Mouse (Mus musculus) myocyte (in vitro differentiated cells): ENCODE data around the gene C130026I21Rik.
"Not testable (repeated sequence)": the region's sequence is repeated elsewhere in the genome, so short reads cannot be mapped to it uniquely, and the experiment has no call there.

Source experiments
- E2F4 ChIP-seq: IDR thresholded peaks from one replicate; pipeline ENCODE4 v1.6.1; 2011; ENCODE audit warnings: mild to moderate bottlenecking, control low read depth, moderate library complexity; ENCODE audit not compliant: insufficient read depth
- MAX ChIP-seq: IDR thresholded peaks from one replicate; pipeline ENCODE4 v1.6.1; 2011; ENCODE audit warnings: low read depth, mild to moderate bottlenecking, control low read depth
- MYOD1 ChIP-seq, 3 experiments: IDR thresholded peaks; one replicate each; pipeline ENCODE4 v1.6.1; 2011; ENCODE audit warnings: control low read depth in 2 of 3, low read depth in 2 of 3, mild to moderate bottlenecking in 2 of 3, moderate library complexity in 1 of 3; ENCODE audit not compliant: insufficient read length in 2 of 3, control insufficient read depth in 1 of 3
- POLR2A ChIP-seq: IDR thresholded peaks from one replicate; pipeline ENCODE4 v1.6.1; 2011; ENCODE audit warnings: low read depth, mild to moderate bottlenecking, control low read depth, moderate library complexity; ENCODE audit not compliant: insufficient read length
- POLR2AphosphoS2 ChIP-seq: IDR thresholded peaks from one replicate; pipeline ENCODE4 v1.6.1; 2011; ENCODE audit warnings: low read depth, control low read depth; ENCODE audit not compliant: insufficient read length
- REST ChIP-seq: IDR thresholded peaks from one replicate; pipeline ENCODE4 v1.6.1; 2011; ENCODE audit warnings: mild to moderate bottlenecking, control low read depth, moderate library complexity; ENCODE audit not compliant: insufficient read depth, insufficient read length
- TCF12 ChIP-seq: IDR thresholded peaks from one replicate; pipeline ENCODE4 v1.6.1; 2011; ENCODE audit warnings: mild to moderate bottlenecking, control low read depth; ENCODE audit not compliant: poor library complexity, insufficient read depth, severe bottlenecking
- USF1 ChIP-seq: IDR thresholded peaks from one replicate; pipeline ENCODE4 v1.6.1; 2011; ENCODE audit warnings: low read depth, mild to moderate bottlenecking, control low read depth, moderate library complexity

DNA sequence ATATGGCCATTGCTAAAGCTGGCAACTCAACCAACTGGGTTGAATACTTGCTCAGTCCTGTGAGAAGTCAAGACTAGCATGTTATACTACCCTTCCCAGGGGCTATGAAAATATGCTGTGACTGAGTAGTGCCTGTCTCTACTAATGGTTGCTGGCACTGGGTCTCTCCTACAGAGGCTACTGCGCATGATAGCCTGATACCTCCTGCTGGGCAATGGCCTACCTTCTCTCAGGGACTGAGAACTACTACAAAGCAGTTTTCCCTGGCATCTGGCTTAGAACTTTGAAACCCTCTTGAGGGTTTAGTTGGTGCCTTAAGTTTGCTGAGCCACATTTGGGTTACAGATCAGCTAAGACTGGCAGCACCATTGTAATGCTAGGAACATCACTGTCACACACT is 184.2 kb downstream of the C130026I21Rik start:
- not testable (repeated sequence) for TF ChIP-seq E2F4; POLR2A; TCF12; USF1; POLR2AphosphoS2; REST; MAX; MYOD1 (IDR thresholded peaks at IDR 0.05; ENCODE audit: control insufficient read depth in 1 of 3, insufficient read length in 2 of 3, low read depth in 2 of 3)
